Mouse (Mus musculus): ENCODE data around the gene Gm10251. TPM values are rescaled to one million over a fixed set of nuclear protein-coding genes. Genes with fewer than 3 reads are reported as not detected.
A peak's percentile ranks its signal among the peaks of the same experiment; 100 is the strongest.
"Not testable (repeated sequence)": the region's sequence is repeated elsewhere in the genome, so short reads cannot be mapped to it uniquely, and the experiment has no call there.

Gene Gm10251
- 0.08 TPM in 1 of 2 replicates, not detected in the other for polyA plus RNA-seq (2015; fragmentation: Nextera tagmentation; extraction: Ambion mirVana)

GRCm38 (mm10) chr14:6684070-6684469 is at the start of gene Gm10251:
Gene Gm10251 (minus strand): TSS chr14:6684170.
- not testable (repeated sequence) for H3K36me3 ChIP-seq (ENCODE audit: control insufficient read depth, insufficient read depth); H3K4me1 ChIP-seq (replicated peaks; ENCODE audit: control insufficient read depth, insufficient read depth, low read length); H3K4me2 ChIP-seq (replicated peaks; ENCODE audit: low read depth); H3K27me3 ChIP-seq (replicated peaks; ENCODE audit: control insufficient read depth, insufficient read depth, low read length); H3K9me3 ChIP-seq (ENCODE audit: control insufficient read depth); H3K27ac ChIP-seq (ENCODE audit: low read depth, low read length); H3K9ac ChIP-seq (ENCODE audit: low read depth, low read length); H3K4me3 ChIP-seq (ENCODE audit: low read depth, low read length); ATAC-seq
- WGBS, result no CpG with 5 or more reads among the region's 1 CpGs

- WGBS, result no CpG with 5 or more reads among the region's 2 CpGs
- ATAC-seq; H3K4me1 ChIP-seq (replicated peaks; ENCODE audit: control insufficient read depth, insufficient read depth, low read length): not testable (repeated sequence)
Observed at GRCm38 (mm10) chr14:6720151-6720550, 36.2 kb upstream of the Gm10251 start, which contains the start of gene Gm8050. Gene Gm8050 (minus strand): TSS chr14:6720251.

GRCm38 (mm10) chr14:6622318-6622717 is 61.7 kb downstream of the Gm10251 start, which contains the start of gene Gm3460:
Gene Gm3460 (minus strand): TSS chr14:6622418.
- ATAC-seq; H3K36me3 ChIP-seq (ENCODE audit: control insufficient read depth, insufficient read depth); H3K4me3 ChIP-seq (ENCODE audit: low read depth, low read length); H3K9me3 ChIP-seq (ENCODE audit: control insufficient read depth); H3K27me3 ChIP-seq (replicated peaks; ENCODE audit: control insufficient read depth, insufficient read depth, low read length); H3K27ac ChIP-seq (ENCODE audit: low read depth, low read length); H3K9ac ChIP-seq (ENCODE audit: low read depth, low read length); H3K4me2 ChIP-seq (replicated peaks; ENCODE audit: low read depth); H3K4me1 ChIP-seq (replicated peaks; ENCODE audit: control insufficient read depth, insufficient read depth, low read length): not testable (repeated sequence)
- 38% methylated on average over 1 of the region's 2 CpGs for whole genome bisulfite sequencing

More at GRCm38 (mm10) chr14:6720151-6720550, 36.2 kb upstream of the Gm10251 start, which contains the start of gene Gm8050:
- not testable (repeated sequence) for H3K27me3 ChIP-seq (replicated peaks; ENCODE audit: control insufficient read depth, insufficient read depth, low read length); H3K9me3 ChIP-seq (ENCODE audit: control insufficient read depth); H3K4me2 ChIP-seq (replicated peaks; ENCODE audit: low read depth); H3K4me3 ChIP-seq (ENCODE audit: low read depth, low read length); H3K9ac ChIP-seq (ENCODE audit: low read depth, low read length); H3K36me3 ChIP-seq (ENCODE audit: control insufficient read depth, insufficient read depth); H3K27ac ChIP-seq (ENCODE audit: low read depth, low read length)

GRCm38 (mm10) chr14:6606436-6606835 is 77.5 kb downstream of the Gm10251 start:
- H3K4me2 ChIP-seq (replicated peaks; ENCODE audit: low read depth); H3K36me3 ChIP-seq (ENCODE audit: control insufficient read depth, insufficient read depth); H3K4me3 ChIP-seq (ENCODE audit: low read depth, low read length); H3K9ac ChIP-seq (ENCODE audit: low read depth, low read length); H3K27me3 ChIP-seq (replicated peaks; ENCODE audit: control insufficient read depth, insufficient read depth, low read length); ATAC-seq; H3K9me3 ChIP-seq (ENCODE audit: control insufficient read depth); H3K4me1 ChIP-seq (replicated peaks; ENCODE audit: control insufficient read depth, insufficient read depth, low read length); H3K27ac ChIP-seq (ENCODE audit: low read depth, low read length): not testable (repeated sequence)
- WGBS, result no CpG with 5 or more reads among the region's 1 CpGs

GRCm38 (mm10) chr14:6605004-6605403 is 79.0 kb downstream of the Gm10251 start:
- not testable (repeated sequence) for ATAC-seq; H3K27me3 ChIP-seq (replicated peaks; ENCODE audit: control insufficient read depth, insufficient read depth, low read length); H3K4me1 ChIP-seq (replicated peaks; ENCODE audit: control insufficient read depth, insufficient read depth, low read length); H3K27ac ChIP-seq (ENCODE audit: low read depth, low read length); H3K36me3 ChIP-seq (ENCODE audit: control insufficient read depth, insufficient read depth); H3K9ac ChIP-seq (ENCODE audit: low read depth, low read length); H3K9me3 ChIP-seq (ENCODE audit: control insufficient read depth)
- peak; percentile 60 for TF ChIP-seq CTCF (IDR thresholded peaks at IDR 0.05; ENCODE audit: low read depth)
- WGBS, result 4% methylated on average over 18 of the region's 20 CpGs
- H3K4me2 ChIP-seq (replicated peaks; ENCODE audit: low read depth), result peak overlapping the region; percentile 65
- H3K4me3 ChIP-seq (ENCODE audit: low read depth, low read length), result peak overlapping the region; percentile 18; the same call in 1 of the 2 replicates

- H3K9ac ChIP-seq (ENCODE audit: low read depth, low read length), result not testable (repeated sequence)
Observed at GRCm38 (mm10) chr14:6604551-6604950, 79.4 kb downstream of the Gm10251 start.

GRCm38 (mm10) chr14:6590513-6590912 is 93.5 kb downstream of the Gm10251 start, which contains the start of gene Gm3629:
Gene Gm3629 (minus strand): TSS chr14:6590613.
- H3K36me3 ChIP-seq (ENCODE audit: control insufficient read depth, insufficient read depth); H3K9ac ChIP-seq (ENCODE audit: low read depth, low read length); H3K4me1 ChIP-seq (replicated peaks; ENCODE audit: control insufficient read depth, insufficient read depth, low read length); H3K4me3 ChIP-seq (ENCODE audit: low read depth, low read length); H3K27me3 ChIP-seq (replicated peaks; ENCODE audit: control insufficient read depth, insufficient read depth, low read length); ATAC-seq; H3K27ac ChIP-seq (ENCODE audit: low read depth, low read length); H3K4me2 ChIP-seq (replicated peaks; ENCODE audit: low read depth); H3K9me3 ChIP-seq (ENCODE audit: control insufficient read depth): not testable (repeated sequence)
- WGBS, result 27% methylated on average over 1 of the region's 2 CpGs

More at GRCm38 (mm10) chr14:6604551-6604950, 79.4 kb downstream of the Gm10251 start:
- not testable (repeated sequence) for H3K36me3 ChIP-seq (ENCODE audit: control insufficient read depth, insufficient read depth); H3K4me1 ChIP-seq (replicated peaks; ENCODE audit: control insufficient read depth, insufficient read depth, low read length); ATAC-seq; H3K27me3 ChIP-seq (replicated peaks; ENCODE audit: control insufficient read depth, insufficient read depth, low read length); H3K9me3 ChIP-seq (ENCODE audit: control insufficient read depth); H3K27ac ChIP-seq (ENCODE audit: low read depth, low read length)
- Histone ChIP-seq H3K4me3 (ENCODE audit: low read depth, low read length) (peak overlapping the region; percentile 18; the same call in 1 of the 2 replicates), H3K4me2 (replicated peaks; ENCODE audit: low read depth) (peak overlapping the region; percentile 65)
- WGBS, result 5% methylated on average over 16 of the region's 20 CpGs

Other genes starting within 250 kb of the Gm10251 start
- not detected in 2 replicates for gene Gm3594, start 239.6 kb downstream of the Gm10251 start, polyA plus RNA-seq (2015; fragmentation: Nextera tagmentation; extraction: Ambion mirVana)
- gene Gm8356, start 146.9 kb downstream of the Gm10251 start, polyA plus RNA-seq (2015; fragmentation: Nextera tagmentation; extraction: Ambion mirVana), result not detected in 2 replicates
- 0.29 TPM in 1 of 2 replicates, not detected in the other for gene Gm3629, start 93.6 kb downstream of the Gm10251 start, polyA plus RNA-seq (2015; fragmentation: Nextera tagmentation; extraction: Ambion mirVana)
- not detected in 2 replicates for gene Gm3460, start 61.8 kb downstream of the Gm10251 start, polyA plus RNA-seq (2015; fragmentation: Nextera tagmentation; extraction: Ambion mirVana)
- gene Gm8050, start 36.1 kb upstream of the Gm10251 start, polyA plus RNA-seq (2015; fragmentation: Nextera tagmentation; extraction: Ambion mirVana), result not detected in 2 replicates
- 1.2 and 1.3 TPM in 2 replicates for gene Gm3636, start 58.2 kb upstream of the Gm10251 start, polyA plus RNA-seq (2015; fragmentation: Nextera tagmentation; extraction: Ambion mirVana)
- gene Gm8362, start 90.2 kb upstream of the Gm10251 start, polyA plus RNA-seq (2015; fragmentation: Nextera tagmentation; extraction: Ambion mirVana), result not detected in 2 replicates
- gene Gm3642, start 156.1 kb upstream of the Gm10251 start, polyA plus RNA-seq (2015; fragmentation: Nextera tagmentation; extraction: Ambion mirVana), result not detected in 2 replicates
- 0.17 TPM in 1 of 2 replicates, not detected in the other for gene Gm3667, start 205.8 kb upstream of the Gm10251 start, polyA plus RNA-seq (2015; fragmentation: Nextera tagmentation; extraction: Ambion mirVana)

Measured in intestine, postnatal 0 days (tissue).